ENCODE assay signal across 29 mouse cellular contexts in the genomic region with DNA sequence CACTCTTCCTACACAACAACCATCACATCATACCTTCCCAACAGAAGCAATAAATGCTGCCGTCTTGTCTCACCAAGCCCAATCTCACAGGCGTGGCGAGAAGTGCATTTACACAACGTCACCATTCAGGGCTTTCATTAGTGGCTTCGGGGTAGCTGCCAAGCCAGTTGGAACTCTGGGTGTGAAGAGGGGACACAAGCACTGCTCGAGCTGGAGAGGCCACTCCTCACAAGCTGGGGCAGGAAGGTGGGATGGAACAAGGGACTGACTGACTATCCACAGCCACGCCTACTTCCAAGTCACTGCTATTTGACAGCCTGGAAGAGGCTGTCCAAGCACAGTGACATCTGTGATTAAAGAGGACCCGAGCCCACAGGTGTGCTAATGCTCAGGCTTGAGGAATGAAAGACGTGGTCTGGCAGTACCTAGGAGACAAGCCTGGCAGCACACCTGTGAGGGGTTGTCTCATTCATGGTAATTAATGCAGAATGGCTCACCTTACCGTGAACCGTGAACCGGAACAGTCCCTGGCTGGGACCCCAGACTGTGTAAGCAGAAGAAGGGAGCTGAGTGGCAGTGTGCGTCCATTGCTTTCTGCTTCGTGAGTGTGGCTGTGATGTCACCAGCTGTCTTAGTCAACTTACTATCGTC. TPM values are rescaled to one million over a fixed set of nuclear protein-coding genes. Genes with fewer than 3 reads are reported as not detected.
DNase-seq lines count a peak whose midpoint lies in the region; ATAC-seq and TF ChIP-seq lines count a peak whose summit lies in the region.
"Had no signal": no experiment of that assay in that cellular context is flagged by ENCODE, and none has a peak within 500 bp of the region (broad histone marks: within the 10 kb centered on the region; RNA-seq: fewer than 3 reads in every experiment).

No protein-coding gene starts in this region.

- H3K4me1 ChIP-seq in intestine, embryonic 14.5 days (replicated peaks; ENCODE audit: control insufficient read depth, insufficient read depth, low read length) = peaks cover 7% of the 10 kb centered on the region; the same call in 1 of the 2 replicates
- peaks cover 7% of the 10 kb centered on the region; the same call in 1 of the 2 replicates for H3K4me1 ChIP-seq in intestine, embryonic 15.5 days (replicated peaks)
- no peaks in the 10 kb centered on the region for H3K4me1 ChIP-seq in lung, adult 2 months (ENCODE audit: control insufficient read depth, insufficient read depth, low read length)
- no peaks in the 10 kb centered on the region; the same call in 1 of the 2 replicates for H3K4me1 ChIP-seq in stomach, embryonic 15.5 days
- H3K4me1 ChIP-seq in hindbrain, embryonic 16.5 days (ENCODE audit: control insufficient read depth, insufficient read depth, low read depth, low read length) = peaks cover 12% of the 10 kb centered on the region
- H3K4me1 ChIP-seq: heart, embryonic 12.5 days had no signal

- H3K36me3 ChIP-seq in intestine, embryonic 14.5 days (ENCODE audit: control insufficient read depth, insufficient read depth, low read length) = no peaks in the 10 kb centered on the region
- no peaks in the 10 kb centered on the region for H3K36me3 ChIP-seq in intestine, embryonic 15.5 days
- no peaks in the 10 kb centered on the region for H3K36me3 ChIP-seq in stomach, embryonic 15.5 days
- H3K36me3 ChIP-seq in hindbrain, embryonic 16.5 days (ENCODE audit: control insufficient read depth, insufficient read depth, low read length) = no peaks in the 10 kb centered on the region
- H3K36me3 ChIP-seq: heart, embryonic 12.5 days; hindbrain, embryonic 13.5 days; kidney, embryonic 15.5 days; liver, embryonic 15.5 days; midbrain, embryonic 10.5 days; midbrain, embryonic 15.5 days; neural tube, embryonic 15.5 days had no signal

- H3K4me3 ChIP-seq in intestine, embryonic 14.5 days (ENCODE audit: low read depth, low read length) = no peak overlapping the region
- H3K4me3 ChIP-seq in intestine, embryonic 15.5 days (replicated peaks) = no peak overlapping the region
- no peak overlapping the region for H3K4me3 ChIP-seq in lung, adult 2 months (replicated peaks; ENCODE audit: extremely low read depth, low read depth, low read length)
- no peak overlapping the region for H3K4me3 ChIP-seq in stomach, embryonic 15.5 days (replicated peaks)
- H3K4me3 ChIP-seq in hindbrain, embryonic 16.5 days (ENCODE audit: low read length) = no peak overlapping the region
- H3K4me3 ChIP-seq: heart, embryonic 12.5 days; hindbrain, embryonic 13.5 days; kidney, embryonic 15.5 days; liver, embryonic 15.5 days; midbrain, embryonic 10.5 days; midbrain, embryonic 15.5 days; neural tube, embryonic 15.5 days had no signal

- H3K27ac ChIP-seq in intestine, embryonic 14.5 days (ENCODE audit: low read depth) = no peak overlapping the region
- H3K27ac ChIP-seq in intestine, embryonic 15.5 days = no peak overlapping the region
- no peak overlapping the region for H3K27ac ChIP-seq in stomach, embryonic 15.5 days
- H3K27ac ChIP-seq in hindbrain, embryonic 16.5 days (ENCODE audit: low read depth, low read length) = no peak overlapping the region
- H3K27ac ChIP-seq: hindbrain, embryonic 13.5 days; kidney, embryonic 15.5 days; liver, embryonic 15.5 days; midbrain, embryonic 10.5 days; midbrain, embryonic 15.5 days; neural tube, embryonic 15.5 days had no signal

- H3K9ac ChIP-seq in intestine, embryonic 14.5 days (ENCODE audit: low read length) = no peak overlapping the region
- no peak overlapping the region for H3K9ac ChIP-seq in intestine, embryonic 15.5 days
- H3K9ac ChIP-seq in stomach, embryonic 15.5 days = no peak overlapping the region
- no peak overlapping the region for H3K9ac ChIP-seq in hindbrain, embryonic 16.5 days (ENCODE audit: low read depth, low read length)
- H3K9ac ChIP-seq: heart, embryonic 12.5 days; hindbrain, embryonic 13.5 days; kidney, embryonic 15.5 days; liver, embryonic 15.5 days; midbrain, embryonic 15.5 days; neural tube, embryonic 15.5 days had no signal

- no peak for DNase-seq in intestine, embryonic 14.5 days (ENCODE audit: low spot score)
- DNase-seq in lung, adult 2 months = peak; percentile 50
- DNase-seq in lung, postnatal 10 days = peak; percentile 65
- no peak for DNase-seq in left cerebral cortex, postnatal 10 days (ENCODE audit: extremely low spot score in 1 of 2, low spot score in 2 of 2)
- DNase-seq: adrenal gland, postnatal 10 days; cerebellum, adult 8-10 months; cerebellum, postnatal 25 days; gastrocnemius, postnatal 14 days; heart, adult 18-20 months; heart, postnatal 4 days; kidney, adult 18-20 months; kidney, postnatal 4 days; layer of hippocampus, postnatal 36 days; retina, postnatal 1 day; right cerebral cortex, postnatal 14 days had no signal

- TF ChIP-seq CTCF in lung, adult 2 months (IDR thresholded peaks at IDR 0.05; ENCODE audit: insufficient read depth, low read length) = no peak

- H3K4me2 ChIP-seq in intestine, embryonic 14.5 days (ENCODE audit: low read length) = no peak overlapping the region
- H3K4me2 ChIP-seq in intestine, embryonic 15.5 days (replicated peaks) = no peak overlapping the region
- H3K4me2 ChIP-seq in stomach, embryonic 15.5 days = no peak overlapping the region
- no peak overlapping the region for H3K4me2 ChIP-seq in hindbrain, embryonic 16.5 days (ENCODE audit: low read length)
- H3K4me2 ChIP-seq: heart, embryonic 12.5 days; hindbrain, embryonic 13.5 days; kidney, embryonic 15.5 days; liver, embryonic 15.5 days; midbrain, embryonic 15.5 days; neural tube, embryonic 15.5 days had no signal

- 63% methylated on average over 15 of the region's 15 CpGs for WGBS in intestine, embryonic 14.5 days
- 62% methylated on average over 15 of the region's 15 CpGs for WGBS in intestine, embryonic 15.5 days
- 55% methylated on average over 15 of the region's 15 CpGs for WGBS in lung, adult 2 months
- 62% methylated on average over 15 of the region's 15 CpGs for WGBS in stomach, embryonic 15.5 days
- WGBS in hindbrain, embryonic 16.5 days = 74% methylated on average over 15 of the region's 15 CpGs

- TF ChIP-seq POLR2A in lung, adult 2 months (IDR thresholded peaks at IDR 0.05; ENCODE audit: borderline replicate concordance, extremely low read depth, low read depth, low read length) = no peak

- intact Hi-C loops in left cerebral cortex, postnatal 10 days (cut with DNase I) = no loop called here

- 0 out of 2 replicates have a peak, but pooled peaks have one; percentile 27 for ATAC-seq in intestine, embryonic 14.5 days (replicated peaks; ENCODE audit: low FRiP score, low TSS enrichment, low read depth)
- ATAC-seq in intestine, embryonic 15.5 days = no peak
- ATAC-seq in stomach, embryonic 15.5 days (ENCODE audit: insufficient read depth, low FRiP score, low read depth) = peak; percentile 18; the same call in 1 of the 2 replicates
- no peak for ATAC-seq in granulocyte monocyte progenitor cell, adult 5-6 weeks (replicated peaks; ENCODE audit: poor library complexity, severe bottlenecking)
- no peak for ATAC-seq in hindbrain, embryonic 16.5 days
- ATAC-seq: forebrain, embryonic 16.5 days; midbrain, embryonic 15.5 days; Patski had no signal

- H3K9me3 ChIP-seq in intestine, embryonic 14.5 days (ENCODE audit: control insufficient read depth, low read length) = no peaks in the 10 kb centered on the region
- no peaks in the 10 kb centered on the region for H3K9me3 ChIP-seq in intestine, embryonic 15.5 days
- no peaks in the 10 kb centered on the region for H3K9me3 ChIP-seq in stomach, embryonic 15.5 days
- no peaks in the 10 kb centered on the region for H3K9me3 ChIP-seq in hindbrain, embryonic 16.5 days (ENCODE audit: control insufficient read depth, low read length)
- H3K9me3 ChIP-seq: heart, embryonic 12.5 days; hindbrain, embryonic 13.5 days; kidney, embryonic 15.5 days; liver, embryonic 15.5 days; midbrain, embryonic 10.5 days; midbrain, embryonic 15.5 days; neural tube, embryonic 15.5 days had no signal

- H3K27me3 ChIP-seq in intestine, embryonic 14.5 days (replicated peaks; ENCODE audit: control insufficient read depth, insufficient read depth, low read length) = no peaks in the 10 kb centered on the region
- H3K27me3 ChIP-seq in intestine, embryonic 15.5 days (replicated peaks) = peaks cover 6% of the 10 kb centered on the region; the same call in 1 of the 2 replicates
- no peaks in the 10 kb centered on the region for H3K27me3 ChIP-seq in stomach, embryonic 15.5 days (replicated peaks)
- peaks cover 7% of the 10 kb centered on the region; the same call in 1 of the 2 replicates for H3K27me3 ChIP-seq in hindbrain, embryonic 16.5 days (replicated peaks; ENCODE audit: control insufficient read depth, insufficient read depth, low read length)

RNA-seq across cellular contexts. Expression of a gene that starts 46.8 kb away (rescaled TPM):
- 0.19 and 1.3 TPM in 2 replicates for polyA plus RNA-seq in intestine, embryonic 14.5 days (2014; fragmentation: Nextera tagmentation; extraction: Ambion mirVana)
- polyA plus RNA-seq in intestine, embryonic 15.5 days (2015; fragmentation: Nextera tagmentation; extraction: Ambion mirVana) = 0.44 and 0.48 TPM in 2 replicates
- polyA plus RNA-seq in lung, adult 2 months (2012; rRNA removed) = 4.2 TPM in 2 replicates
- polyA plus RNA-seq in stomach, embryonic 15.5 days (2015; fragmentation: Nextera tagmentation; extraction: Ambion mirVana) = 0.81 and 1.0 TPM in 2 replicates
- total RNA-seq in granulocyte monocyte progenitor cell, adult 5-6 weeks (2014; fragmentation: Nextera tagmentation) = not detected in 2 replicates
- total RNA-seq in granulocyte monocyte progenitor cell, adult 5-6 weeks (2017) = not detected in 2 replicates
- polyA plus RNA-seq in hindbrain, embryonic 16.5 days (2015; fragmentation: Nextera tagmentation; extraction: Ambion mirVana) = 2.9 and 3.3 TPM in 2 replicates
- 1 to 10 TPM; 1.2 to 2.0 TPM for total RNA-seq in left cerebral cortex, postnatal 10 days (2021)
- total RNA-seq: gastrocnemius, postnatal 14 days; heart, adult 18-20 months; heart, postnatal 4 days; liver, adult 2 months had no signal

RNA-seq across cellular contexts. Expression of a gene that starts 47.3 kb away (rescaled TPM):
- 1.3 and 1.6 TPM in 2 replicates for polyA plus RNA-seq in intestine, embryonic 14.5 days (2014; fragmentation: Nextera tagmentation; extraction: Ambion mirVana)
- 1.0 and 1.2 TPM in 2 replicates for polyA plus RNA-seq in intestine, embryonic 15.5 days (2015; fragmentation: Nextera tagmentation; extraction: Ambion mirVana)
- 21.4 and 29.6 TPM in 2 replicates for polyA plus RNA-seq in lung, adult 2 months (2012; rRNA removed)
- polyA plus RNA-seq in stomach, embryonic 15.5 days (2015; fragmentation: Nextera tagmentation; extraction: Ambion mirVana) = 2.2 and 2.6 TPM in 2 replicates
- total RNA-seq in granulocyte monocyte progenitor cell, adult 5-6 weeks (2014; fragmentation: Nextera tagmentation) = 5.0 TPM in 1 of 2 replicates, not detected in the other
- 4.8 and 4.9 TPM in 2 replicates for total RNA-seq in granulocyte monocyte progenitor cell, adult 5-6 weeks (2017)
- 3.2 and 3.4 TPM in 2 replicates for polyA plus RNA-seq in hindbrain, embryonic 16.5 days (2015; fragmentation: Nextera tagmentation; extraction: Ambion mirVana)
- total RNA-seq in left cerebral cortex, postnatal 10 days (2021) = under 1 TPM in 1 of 2 experiments, not detected in 1; 0.60 TPM
- total RNA-seq: gastrocnemius, postnatal 14 days; heart, adult 18-20 months; layer of hippocampus, postnatal 36 days; liver, adult 2 months had no signal

Comparison
In these comparisons a context has a peak if more than half of its experiments do, and no peak if none do; other contexts are left out.
1. ATAC-seq: peak in intestine, embryonic 14.5 days (single experiment) and stomach, embryonic 15.5 days (single experiment); none in intestine, embryonic 15.5 days (single experiment), granulocyte monocyte progenitor cell, adult 5-6 weeks (single experiment) and hindbrain, embryonic 16.5 days (single experiment).
2. DNase-seq: peak in lung, adult 2 months (single experiment) and lung, postnatal 10 days (single experiment); none in intestine, embryonic 14.5 days (single experiment) and left cerebral cortex, postnatal 10 days (0 of 2).